22 mouse cellular contexts compared by ENCODE assay signal in the genomic region with DNA sequence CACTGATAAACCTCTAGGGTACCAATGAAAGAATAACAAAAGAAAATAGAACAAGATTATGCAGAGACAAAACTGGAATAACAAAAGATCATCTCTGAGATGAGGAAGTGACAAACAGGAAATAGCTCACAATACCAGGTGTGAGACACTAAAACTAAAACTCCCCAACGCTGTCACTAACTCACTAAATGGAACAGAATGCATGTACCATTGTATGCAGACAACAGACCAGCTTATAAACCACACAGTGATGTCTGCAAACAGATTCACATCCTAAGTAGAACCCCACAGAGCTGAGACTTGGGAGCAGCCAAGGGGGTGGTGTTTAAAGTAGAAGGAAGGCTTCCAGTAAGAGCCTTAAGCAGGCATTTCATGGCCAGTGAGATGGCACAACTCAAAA.
DNase-seq lines count a peak whose midpoint lies in the region; ATAC-seq and TF ChIP-seq lines count a peak whose summit lies in the region.
"Had no signal": no experiment of that assay in that cellular context is flagged by ENCODE, and none has a peak within 500 bp of the region (broad histone marks: within the 10 kb centered on the region; RNA-seq: fewer than 3 reads in every experiment).

No protein-coding gene starts in this region.

- H3K9me3 ChIP-seq in heart, postnatal 0 days (replicated peaks; ENCODE audit: control insufficient read depth, low read length): no peaks in the 10 kb centered on the region
- H3K9me3 ChIP-seq in heart, embryonic 10.5 days: no peaks in the 10 kb centered on the region
- H3K9me3 ChIP-seq: hindbrain, embryonic 12.5 days; midbrain, embryonic 15.5 days had no signal

- TF ChIP-seq CTCF in heart, postnatal 0 days (IDR thresholded peaks at IDR 0.05; ENCODE audit: low read depth): no peak
- TF ChIP-seq CTCF in bone marrow, adult 2 months (IDR thresholded peaks at IDR 0.05; ENCODE audit: control insufficient read depth, insufficient read depth, low read length): no peak

- H3K4me3 ChIP-seq in heart, postnatal 0 days (ENCODE audit: low read depth, low read length): no peak overlapping the region
- H3K4me3 ChIP-seq in heart, embryonic 10.5 days: no peak overlapping the region
- H3K4me3 ChIP-seq in bone marrow, adult 2 months (replicated peaks; ENCODE audit: control insufficient read depth, low read depth, low read length): no peak overlapping the region
- H3K4me3 ChIP-seq: hindbrain, embryonic 12.5 days; midbrain, embryonic 15.5 days; myocyte had no signal

- H3K9ac ChIP-seq in heart, postnatal 0 days (replicated peaks; ENCODE audit: low read depth, low read length): no peak overlapping the region
- H3K9ac ChIP-seq: hindbrain, embryonic 12.5 days; liver, postnatal 0 days; midbrain, embryonic 15.5 days had no signal

- DNase-seq in heart, postnatal 0 days (ENCODE audit: low spot score): no peak
- no peak for DNase-seq in heart, embryonic 10.5 days (ENCODE audit: low spot score)
- peak; percentile 14 for DNase-seq in 416B (ENCODE audit: low read depth)
- peak; percentile 45 for DNase-seq in splenic B cell, adult 2 months (ENCODE audit: low read depth, low spot score)
- DNase-seq in ovary, postnatal 36 days (ENCODE audit: low spot score): no peak
- DNase-seq in right cerebral cortex, postnatal 14 days: no peak
- no peak for DNase-seq in gastrocnemius, postnatal 4 days (ENCODE audit: low spot score in 2 of 2)
- DNase-seq: adrenal gland, adult 2 months; cerebellum, postnatal 10 days; gastrocnemius, postnatal 25 days; heart, postnatal 14 days; kidney, adult 8-10 months; kidney, postnatal 25 days; left cerebral cortex, postnatal 4 days; liver; liver, postnatal 0 days; lung, postnatal 10 days had no signal

- TF ChIP-seq POLR2A in bone marrow, adult 2 months (IDR thresholded peaks at IDR 0.05; ENCODE audit: borderline replicate concordance, control insufficient read depth, low read depth, low read length): no peak

- no peaks in the 10 kb centered on the region for H3K27me3 ChIP-seq in heart, postnatal 0 days (ENCODE audit: control insufficient read depth, insufficient read depth, low read length)
- H3K27me3 ChIP-seq in heart, embryonic 10.5 days (ENCODE audit: insufficient read depth, poor library complexity, severe bottlenecking): no peaks in the 10 kb centered on the region
- H3K27me3 ChIP-seq in splenic B cell, adult 2 months (ENCODE audit: control insufficient read depth, insufficient read depth, low read length, poor library complexity, severe bottlenecking): no peaks in the 10 kb centered on the region
- H3K27me3 ChIP-seq: hindbrain, embryonic 12.5 days; midbrain, embryonic 15.5 days had no signal

- peaks cover 21% of the 10 kb centered on the region for H3K36me3 ChIP-seq in heart, postnatal 0 days (replicated peaks; ENCODE audit: control insufficient read depth, insufficient read depth, low read length)
- H3K36me3 ChIP-seq in heart, embryonic 10.5 days: 0 out of 2 replicates have a peak, but pooled peaks cover 3% of the 10 kb centered on the region
- H3K36me3 ChIP-seq in splenic B cell, adult 2 months (ENCODE audit: control insufficient read depth, insufficient read depth, low read length, poor library complexity, severe bottlenecking): no peaks in the 10 kb centered on the region; the same call in none of the 2 replicates

- H3K27ac ChIP-seq in heart, postnatal 0 days (ENCODE audit: low read depth): peak overlapping the region; percentile 30; the same call in 1 of the 2 replicates
- H3K27ac ChIP-seq in heart, embryonic 10.5 days: no peak overlapping the region
- peak overlapping the region; percentile 63; the same call in 1 of the 2 replicates for H3K27ac ChIP-seq in bone marrow, adult 2 months (ENCODE audit: control insufficient read depth, insufficient read depth, low read depth, low read length, poor library complexity)
- H3K27ac ChIP-seq: hindbrain, embryonic 12.5 days; midbrain, embryonic 15.5 days had no signal

- H3K4me2 ChIP-seq in heart, postnatal 0 days (ENCODE audit: low read depth, low read length): no peak overlapping the region
- H3K4me2 ChIP-seq: hindbrain, embryonic 12.5 days; midbrain, embryonic 15.5 days had no signal

- TF ChIP-seq EP300 in heart, postnatal 0 days (IDR thresholded peaks at IDR 0.05; ENCODE audit: low read depth): no peak

- 68% methylated on average over 1 of the region's 1 CpGs for WGBS in heart, postnatal 0 days
- 77% methylated on average over 1 of the region's 1 CpGs for WGBS in heart, embryonic 10.5 days
- 51% methylated on average over 1 of the region's 1 CpGs for WGBS in bone marrow, adult 2 months

- no peak for ATAC-seq in heart, postnatal 0 days (ENCODE audit: insufficient read depth, low read depth)
- ATAC-seq: forebrain, embryonic 16.5 days; liver, postnatal 0 days; midbrain, embryonic 15.5 days had no signal

- peaks cover 23% of the 10 kb centered on the region for H3K4me1 ChIP-seq in heart, postnatal 0 days (ENCODE audit: control insufficient read depth, insufficient read depth)
- H3K4me1 ChIP-seq in heart, embryonic 10.5 days: peaks cover 32% of the 10 kb centered on the region
- H3K4me1 ChIP-seq in bone marrow, adult 2 months (ENCODE audit: control insufficient read depth, insufficient read depth, low read length): peaks cover 2% of the 10 kb centered on the region; the same call in 1 of the 2 replicates

Comparison
In these comparisons a context has a peak if more than half of its experiments do, and no peak if none do; other contexts are left out.
1. DNase-seq: peak in 416B (single experiment) and splenic B cell, adult 2 months (single experiment); none in heart, postnatal 0 days (single experiment), heart, embryonic 10.5 days (single experiment), ovary, postnatal 36 days (single experiment), right cerebral cortex, postnatal 14 days (single experiment) and gastrocnemius, postnatal 4 days (0 of 2).